Mouse (Mus musculus) intestine, embryonic 15.5 days (tissue): ENCODE data around the gene Ankrd13b. TPM values are rescaled to one million over a fixed set of nuclear protein-coding genes. Genes with fewer than 3 reads are reported as not detected.
A peak's percentile ranks its signal among the peaks of the same experiment; 100 is the strongest.

ENCODE experiments used
- ATAC-seq: fragments of 200-750 bp; cut with Nextera tagmentation; 2 replicates; pipeline ENCODE4 v1.8.0; 2017; ENCODE audit warnings: moderate TSS enrichment, moderate library complexity
- H3K27ac ChIP-seq: fragments of 300-500 bp; sonication (generic); 2 replicates; pipeline ENCODE4 v1.5.1; 2015; ENCODE audit warnings: mild to moderate bottlenecking, inconsistent platforms
- H3K27me3 ChIP-seq: fragments of 300-500 bp; sonication (generic); replicated peaks from 2 replicates; pipeline ENCODE4 v1.6.1; 2015; ENCODE audit warnings: inconsistent platforms
- H3K36me3 ChIP-seq: fragments of 300-500 bp; sonication (generic); 2 replicates; pipeline ENCODE4 v1.6.1; 2015; ENCODE audit warnings: inconsistent platforms
- H3K4me1 ChIP-seq: fragments of 300-500 bp; sonication (generic); replicated peaks from 2 replicates; pipeline ENCODE4 v1.6.1; 2015; ENCODE audit warnings: inconsistent platforms
- H3K4me2 ChIP-seq: fragments of 300-500 bp; sonication (generic); replicated peaks from 2 replicates; pipeline ENCODE4 v1.6.1; 2015; ENCODE audit warnings: mild to moderate bottlenecking, inconsistent platforms
- H3K4me3 ChIP-seq: fragments of 300-500 bp; sonication (generic); replicated peaks from 2 replicates; pipeline ENCODE4 v1.5.1; 2015; ENCODE audit warnings: inconsistent platforms
- H3K9ac ChIP-seq: fragments of 300-500 bp; sonication (generic); 2 replicates; pipeline ENCODE4 v1.6.1; 2015; ENCODE audit warnings: inconsistent platforms
- H3K9me3 ChIP-seq: fragments of 300-500 bp; sonication (generic); 2 replicates; pipeline ENCODE4 v1.6.1; 2016; ENCODE audit warnings: inconsistent platforms
- WGBS: fragments of 180-500 bp; shearing (Covaris S2); methylation state at CpG from one replicate; pipeline ENCODE4 v1.1.7; 2015; 5-methylcytosine and 5-hydroxymethylcytosine counted together
- polyA plus RNA-seq: library from polyadenylated mRNA; unstranded; fragments of >200 nt; fragmentation: Nextera tagmentation; extraction: Ambion mirVana; gene quantifications from 2 replicates; pipeline ENCODE4 v1.2.1, GENCODE M21; 2015

The Ankrd13b gene
- polyA plus RNA-seq, 1 experiment from 2014 or later, result 5.1 TPM

DNA sequence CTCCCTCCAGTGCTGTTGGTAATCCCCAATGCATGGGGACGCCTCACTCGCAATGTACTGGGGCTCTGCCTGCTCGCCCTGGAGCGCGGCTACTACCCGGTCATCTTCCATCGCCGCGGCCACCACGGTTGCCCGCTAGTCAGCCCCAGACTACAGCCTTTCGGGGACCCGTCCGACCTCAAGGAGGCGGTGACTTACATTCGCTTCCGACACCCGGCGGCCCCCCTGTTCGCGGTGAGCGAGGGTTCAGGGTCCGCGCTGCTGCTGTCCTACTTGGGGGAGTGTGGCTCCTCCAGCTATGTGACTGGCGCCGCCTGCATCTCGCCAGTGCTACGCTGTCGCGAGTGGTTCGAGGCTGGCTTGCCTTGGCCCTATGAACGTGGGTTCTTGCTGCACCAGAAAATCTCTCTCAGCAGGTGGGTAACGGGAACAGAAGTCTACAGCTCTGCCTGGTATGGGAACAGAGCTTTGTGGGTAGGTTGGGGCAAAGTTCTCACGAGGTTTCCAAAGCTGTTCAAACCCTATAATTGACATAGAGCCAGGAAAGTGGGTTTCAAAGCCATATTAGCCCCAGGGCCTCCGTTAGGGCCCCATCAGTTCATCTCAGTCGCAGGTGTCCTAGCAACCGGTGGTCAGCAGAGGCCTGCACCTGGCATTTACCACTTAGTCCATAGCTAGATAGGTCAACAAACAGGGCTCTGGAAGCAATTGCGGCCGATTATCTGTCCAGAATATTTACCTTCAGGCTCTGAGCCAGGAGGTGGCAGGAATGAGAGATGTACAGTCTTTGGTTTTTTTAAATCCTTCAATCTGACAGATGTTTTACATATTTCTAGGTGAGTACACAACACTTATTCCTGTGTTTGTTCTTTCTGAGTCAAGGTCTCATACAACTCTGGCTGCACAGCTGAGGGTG, 26.4 kb upstream of the Ankrd13b start, which contains the start of gene Trp53i13:
Gene Trp53i13 (minus strand): TSS at position 344 of the 916 bp plus-strand sequence.
- 9% methylated on average over 39 of the region's 39 CpGs for WGBS
- peak within 1 kb of the TSS; percentile 29; the same call in 1 of the 2 replicates for H3K27ac ChIP-seq
- no peaks in the 10 kb centered on the region for H3K36me3 ChIP-seq
- peaks cover 30% of the 10 kb centered on the region for H3K4me1 ChIP-seq
- peaks cover 8% of the 10 kb centered on the region; the same call in 1 of the 2 replicates for H3K27me3 ChIP-seq
- peak within 1 kb of the TSS; percentile 98 for H3K4me2 ChIP-seq
- H3K9me3 ChIP-seq, result no peaks in the 10 kb centered on the region
- peak within 1 kb of the TSS; percentile 51 for H3K4me3 ChIP-seq
- ATAC-seq, result no peak
- H3K9ac ChIP-seq, result peak within 1 kb of the TSS; percentile 62

DNA sequence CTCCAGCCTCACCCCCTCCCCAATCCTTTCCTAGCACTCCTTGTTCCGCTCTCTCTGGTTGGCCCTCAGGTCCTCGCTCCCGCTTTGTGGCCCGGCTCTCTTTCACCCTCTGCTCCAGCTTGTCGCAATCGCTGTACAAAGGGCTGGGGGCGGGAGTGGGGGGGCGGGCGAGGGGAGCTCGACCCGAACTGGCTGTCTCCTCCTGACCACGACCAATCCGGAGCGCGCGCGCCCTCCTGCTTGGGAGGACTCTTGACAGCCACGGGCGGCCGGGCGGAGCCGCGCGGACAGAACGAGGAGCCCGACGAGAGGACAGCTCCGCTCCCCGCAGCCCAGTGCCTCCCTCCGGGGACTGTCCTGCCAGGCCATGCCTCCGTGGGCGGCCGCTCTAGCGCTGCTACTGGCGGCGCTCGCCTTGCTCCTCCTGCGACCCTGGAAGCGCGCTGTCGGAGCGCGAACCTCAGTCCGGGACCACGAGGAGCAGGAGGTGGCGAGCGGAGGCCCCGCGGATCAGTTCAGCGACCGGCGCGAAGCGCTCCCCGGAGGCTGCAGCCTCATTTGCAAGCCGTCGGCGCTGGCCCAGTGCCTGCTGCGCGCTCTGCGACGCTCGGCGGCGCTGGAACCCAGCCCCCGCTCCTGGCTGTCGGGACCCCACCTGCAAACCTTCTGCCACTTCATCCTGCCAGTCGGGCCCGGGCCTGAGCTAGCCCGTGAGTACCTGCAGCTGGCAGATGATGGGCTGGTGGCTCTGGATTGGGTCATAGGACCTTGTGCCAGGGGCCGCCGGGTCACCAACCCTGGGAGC, 25.6 kb upstream of the Ankrd13b start, which contains the start of gene Abhd15:
Gene Abhd15 (plus strand): TSS at position 290 of the 805 bp plus-strand sequence.
- peak within 1 kb of the TSS; percentile 98 for H3K4me2 ChIP-seq
- ATAC-seq, result peak; percentile 50

DNA sequence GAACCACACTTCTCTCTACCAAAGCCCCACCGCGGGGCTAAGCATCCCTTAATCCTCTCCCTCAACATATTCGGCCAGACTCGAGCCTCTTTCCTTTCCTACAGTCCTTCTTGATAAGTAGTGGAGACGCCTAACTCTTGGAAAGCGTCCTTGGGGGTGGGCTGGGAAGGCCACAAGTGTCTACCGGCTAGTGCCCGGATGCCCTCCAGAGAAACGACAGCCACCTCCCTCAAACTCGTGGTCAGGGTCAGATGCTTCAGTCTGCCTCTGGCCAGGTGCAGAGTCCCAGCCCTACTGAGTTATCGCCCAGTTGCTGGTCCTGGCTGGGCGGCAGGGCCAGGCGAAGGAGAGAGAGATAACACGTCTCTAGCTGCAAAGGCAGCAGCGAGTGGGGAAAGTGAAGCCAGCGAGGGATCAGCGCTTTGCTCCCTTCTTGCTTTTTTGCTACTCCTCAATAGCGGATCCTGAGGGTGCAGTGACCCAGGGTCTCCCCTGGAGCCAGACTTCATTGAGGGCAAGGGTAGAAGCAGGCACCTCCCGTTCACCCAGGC, 24.9 kb upstream of the Ankrd13b start:
- peak overlapping the region; percentile 29; the same call in 1 of the 2 replicates for H3K27ac ChIP-seq
- H3K27me3 ChIP-seq, result peaks cover 8% of the 10 kb centered on the region; the same call in 1 of the 2 replicates
- H3K9ac ChIP-seq, result peak overlapping the region; percentile 62; the same call in 1 of the 2 replicates
- WGBS, result 16% methylated on average over 19 of the region's 19 CpGs
- no peak for ATAC-seq
- H3K4me2 ChIP-seq, result peak overlapping the region; percentile 98
- H3K36me3 ChIP-seq, result no peaks in the 10 kb centered on the region
- H3K4me3 ChIP-seq, result peak overlapping the region; percentile 51
- H3K4me1 ChIP-seq, result peaks cover 30% of the 10 kb centered on the region
- no peaks in the 10 kb centered on the region for H3K9me3 ChIP-seq

More for the DNA sequence above, 25.6 kb upstream of the Ankrd13b start, which contains the start of gene Abhd15:
- WGBS, result under 1% methylated on average over 72 of the region's 72 CpGs
- no peaks in the 10 kb centered on the region for H3K9me3 ChIP-seq
- peak within 1 kb of the TSS; percentile 51 for H3K4me3 ChIP-seq
- H3K36me3 ChIP-seq, result no peaks in the 10 kb centered on the region
- peak within 1 kb of the TSS; percentile 29 for H3K27ac ChIP-seq
- H3K9ac ChIP-seq, result peak within 1 kb of the TSS; percentile 62
- H3K4me1 ChIP-seq, result peaks cover 30% of the 10 kb centered on the region
- peaks cover 8% of the 10 kb centered on the region; the same call in 1 of the 2 replicates for H3K27me3 ChIP-seq

DNA sequence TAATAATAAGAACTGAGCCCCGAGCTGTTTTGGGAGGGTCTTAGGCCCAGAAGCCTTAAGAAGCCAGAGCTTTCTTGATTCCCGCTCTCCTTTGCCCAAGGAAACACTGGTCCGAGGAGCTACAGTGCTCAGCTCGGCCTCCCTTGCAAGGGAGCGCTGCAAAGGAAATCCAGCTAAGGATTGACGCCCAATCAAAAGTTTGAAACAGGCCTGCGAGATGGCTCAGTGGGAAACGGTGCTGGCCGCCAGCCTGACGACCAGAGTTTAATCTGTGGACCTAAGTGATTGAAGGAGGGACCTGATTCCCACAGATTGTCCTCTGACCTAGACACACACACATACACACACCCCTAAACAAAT, 24.3 kb upstream of the Ankrd13b start:
- H3K4me1 ChIP-seq, result peaks cover 30% of the 10 kb centered on the region
- peak overlapping the region; percentile 67 for H3K4me3 ChIP-seq
- WGBS, result 15% methylated on average over 10 of the region's 10 CpGs
- peak overlapping the region; percentile 98 for H3K4me2 ChIP-seq
- no peaks in the 10 kb centered on the region for H3K9me3 ChIP-seq
- H3K27me3 ChIP-seq, result peaks cover 8% of the 10 kb centered on the region; the same call in 1 of the 2 replicates
- no peaks in the 10 kb centered on the region for H3K36me3 ChIP-seq
- 0 out of 2 replicates have a peak, but pooled peaks have one; percentile 1 for ATAC-seq
- H3K27ac ChIP-seq, result peak overlapping the region; percentile 45; the same call in 1 of the 2 replicates
- peak overlapping the region; percentile 48 for H3K9ac ChIP-seq

DNA sequence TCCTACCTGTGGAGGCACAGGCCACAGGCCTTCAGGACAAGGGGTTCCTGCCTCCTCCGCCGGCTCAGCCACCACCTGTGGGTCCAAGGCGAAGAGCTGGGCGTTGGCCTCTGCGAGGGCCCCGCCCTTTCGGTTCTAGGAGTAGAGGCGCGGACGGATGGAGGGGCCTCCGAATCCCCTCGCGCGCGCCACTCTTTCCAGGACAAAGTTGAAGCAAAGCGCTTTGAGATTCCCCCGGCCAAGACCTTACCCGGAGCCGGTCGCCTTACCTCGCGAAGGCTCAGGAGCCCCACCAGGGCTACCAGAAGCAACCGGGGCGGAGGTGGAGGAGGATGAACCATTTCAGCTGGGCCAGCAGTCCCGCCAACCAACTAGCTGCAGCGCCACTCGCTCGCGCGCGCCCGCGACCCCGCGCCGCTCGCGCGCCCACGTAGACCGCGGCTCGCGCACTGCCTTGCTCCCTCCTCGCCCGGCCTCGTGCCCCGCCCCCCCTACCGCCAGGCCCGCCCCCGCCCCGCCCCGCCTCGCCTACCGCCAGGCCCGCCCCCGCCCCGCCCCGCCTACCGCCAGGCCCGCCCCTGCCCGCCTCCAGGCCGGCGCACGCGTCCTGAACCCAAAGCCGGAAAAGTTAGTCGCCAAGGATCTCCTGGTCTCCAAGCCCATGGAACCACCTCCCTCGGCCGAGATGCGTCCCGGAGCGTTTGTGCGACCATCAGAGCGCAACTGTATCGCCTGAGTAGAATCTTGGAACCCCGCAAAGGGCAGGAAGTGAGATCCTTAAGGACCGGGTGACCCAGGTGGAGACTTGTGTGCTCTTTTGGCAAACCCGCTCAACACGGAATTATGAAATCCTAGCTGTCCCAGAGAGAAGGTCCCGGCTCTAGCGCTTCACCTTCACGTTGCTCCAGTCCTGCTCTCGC, 23.7 kb upstream of the Ankrd13b start:
- peak overlapping the region; percentile 79 for H3K27ac ChIP-seq
- H3K9me3 ChIP-seq, result no peaks in the 10 kb centered on the region
- peak overlapping the region; percentile 98 for H3K4me2 ChIP-seq
- peaks cover 34% of the 10 kb centered on the region for H3K4me1 ChIP-seq
- peak overlapping the region; percentile 74 for H3K9ac ChIP-seq
- peaks cover 8% of the 10 kb centered on the region; the same call in 1 of the 2 replicates for H3K27me3 ChIP-seq
- ATAC-seq, result peak; percentile 80
- peak overlapping the region; percentile 67 for H3K4me3 ChIP-seq
- WGBS, result under 1% methylated on average over 71 of the region's 84 CpGs
- H3K36me3 ChIP-seq, result no peaks in the 10 kb centered on the region

DNA sequence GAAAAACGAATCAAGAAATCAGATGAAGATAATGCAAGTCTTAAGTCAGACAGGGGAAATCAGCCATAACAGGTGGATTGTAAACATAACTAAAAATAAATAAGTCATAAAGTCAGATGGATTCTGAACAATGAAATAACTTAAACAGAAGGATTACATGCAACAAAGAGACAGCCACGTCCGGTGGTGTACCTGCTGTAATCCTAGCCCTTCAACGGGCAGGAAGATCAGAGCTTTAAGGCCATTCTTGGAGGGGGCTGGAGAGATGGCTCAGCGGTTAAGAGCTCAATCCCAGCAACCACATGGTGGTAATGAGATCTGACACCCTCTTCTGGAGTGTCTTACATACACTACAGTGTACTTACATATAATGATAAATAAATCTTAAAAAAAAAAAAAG, 21.9 kb upstream of the Ankrd13b start:
- H3K9me3 ChIP-seq, result no peaks in the 10 kb centered on the region
- no peak overlapping the region for H3K9ac ChIP-seq
- H3K36me3 ChIP-seq, result peaks cover 12% of the 10 kb centered on the region
- peaks cover 47% of the 10 kb centered on the region for H3K4me1 ChIP-seq
- H3K4me3 ChIP-seq, result no peak overlapping the region
- WGBS, result 64% methylated on average over 5 of the region's 5 CpGs
- no peak overlapping the region for H3K4me2 ChIP-seq
- no peak overlapping the region for H3K27ac ChIP-seq
- peaks cover 8% of the 10 kb centered on the region; the same call in 1 of the 2 replicates for H3K27me3 ChIP-seq
- no peak for ATAC-seq

DNA sequence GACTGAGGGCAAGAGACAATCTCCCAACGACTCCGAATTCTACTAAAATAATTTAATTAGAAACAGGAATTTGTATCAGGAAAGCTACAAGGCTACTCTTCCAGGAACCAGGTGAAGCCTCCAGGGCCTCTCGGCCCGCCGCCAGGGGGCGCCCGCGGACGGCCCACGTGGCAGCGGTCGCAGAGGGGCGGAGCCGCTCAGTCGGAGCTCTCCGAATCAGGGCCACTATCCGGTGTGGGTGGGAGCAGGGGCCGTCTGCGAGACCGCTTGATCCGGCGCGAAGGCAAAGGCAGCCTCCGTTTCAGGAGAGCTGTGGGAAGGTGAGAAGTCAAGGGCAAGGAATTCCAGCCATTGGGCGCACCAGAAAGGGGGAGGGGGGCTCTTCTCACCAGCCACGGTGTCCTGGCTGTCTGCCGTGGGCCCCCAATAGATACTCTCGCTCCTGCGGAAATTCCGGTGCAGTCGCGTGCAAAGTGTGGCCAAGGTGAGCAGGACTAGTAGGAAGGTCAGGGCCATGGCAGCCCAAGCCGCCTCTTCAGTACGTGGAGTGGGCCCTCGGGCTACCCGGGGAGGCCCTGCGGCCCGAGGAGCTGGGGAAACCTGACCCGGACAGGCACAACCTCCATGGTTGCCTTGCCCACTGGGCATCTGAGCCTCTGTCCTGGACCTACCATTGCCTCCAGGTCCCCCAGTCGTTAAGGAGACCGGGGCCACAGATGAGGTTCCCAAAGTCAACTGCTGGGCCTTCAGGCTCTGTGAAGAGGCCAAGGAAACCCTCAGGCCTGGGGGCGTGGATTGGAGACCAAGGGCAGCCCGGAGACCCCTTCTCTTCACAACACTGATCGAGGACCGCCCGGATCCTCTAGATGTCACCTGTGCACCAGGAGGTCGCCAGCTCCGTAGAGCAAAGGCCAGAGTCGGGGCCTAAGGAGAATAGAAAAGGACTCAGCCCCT, 18.9 kb upstream of the Ankrd13b start:
- 21% methylated on average over 49 of the region's 49 CpGs for WGBS
- Histone ChIP-seq H3K4me3 (peak overlapping the region; percentile 32), H3K36me3 (peaks cover 39% of the 10 kb centered on the region), H3K4me1 (peaks cover 29% of the 10 kb centered on the region), H3K9me3 (no peaks in the 10 kb centered on the region), H3K4me2 (peak overlapping the region; percentile 78), H3K27ac (no peak overlapping the region), H3K9ac (peak overlapping the region; percentile 39), H3K27me3 (no peaks in the 10 kb centered on the region)
- ATAC-seq, result peak; percentile 33

DNA sequence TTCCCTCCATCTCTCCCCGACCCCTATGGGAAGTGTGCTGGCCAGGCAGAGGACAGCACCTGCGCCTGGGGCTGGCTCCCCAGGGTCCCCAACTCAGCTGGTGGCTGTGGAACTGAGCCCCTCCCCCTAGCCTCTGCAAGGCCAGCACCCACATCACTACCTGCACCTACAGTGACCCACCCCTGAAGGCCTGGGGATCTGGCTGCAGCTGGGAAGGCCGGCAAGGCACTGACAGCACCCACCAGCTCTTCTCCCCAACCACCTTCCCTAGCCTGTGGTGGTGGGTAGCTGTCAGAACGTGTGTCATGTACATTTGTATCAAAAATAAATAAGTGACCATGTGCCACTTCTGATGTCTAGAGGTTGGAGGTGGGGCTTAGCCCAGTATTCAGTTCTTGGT, 17.9 kb upstream of the Ankrd13b start:
- Histone ChIP-seq H3K36me3 (peaks cover 46% of the 10 kb centered on the region), H3K4me1 (peaks cover 28% of the 10 kb centered on the region), H3K4me2 (no peak overlapping the region), H3K9me3 (no peaks in the 10 kb centered on the region), H3K27ac (no peak overlapping the region), H3K4me3 (no peak overlapping the region), H3K27me3 (no peaks in the 10 kb centered on the region), H3K9ac (no peak overlapping the region)
- no peak for ATAC-seq
- 77% methylated on average over 4 of the region's 4 CpGs for WGBS

- Histone ChIP-seq H3K4me1 (peaks cover 25% of the 10 kb centered on the region), H3K4me2 (no peak overlapping the region), H3K4me3 (no peak overlapping the region), H3K9me3 (no peaks in the 10 kb centered on the region), H3K27me3 (no peaks in the 10 kb centered on the region), H3K36me3 (peaks cover 49% of the 10 kb centered on the region), H3K9ac (no peak overlapping the region), H3K27ac (peak overlapping the region; percentile 2; the same call in 1 of the 2 replicates)
- WGBS, result 81% methylated on average over 6 of the region's 6 CpGs
- ATAC-seq, result no peak
These were observed 17.5 kb upstream of the Ankrd13b start for GRCm38 (mm10) chr11:77506941-77507340.

DNA sequence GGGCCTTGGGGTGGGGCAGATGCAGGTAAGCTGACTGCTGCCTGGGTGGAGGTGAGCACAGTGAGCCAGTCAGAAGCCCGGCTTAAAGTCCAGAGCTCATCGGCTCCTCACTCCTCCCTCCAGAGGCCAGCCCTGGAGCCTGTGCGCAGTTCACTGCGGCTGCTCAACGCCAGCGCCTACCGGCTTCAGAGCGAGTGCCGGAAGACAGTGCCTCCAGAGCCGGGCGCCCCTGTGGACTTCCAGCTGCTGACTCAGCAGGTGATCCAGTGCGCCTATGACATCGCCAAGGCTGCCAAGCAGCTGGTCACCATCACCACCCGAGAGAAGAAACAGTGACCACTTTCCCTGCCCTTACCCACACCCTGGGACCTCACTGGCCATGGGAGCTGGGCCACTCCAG, 16.8 kb upstream of the Ankrd13b start:
- H3K4me1 ChIP-seq, result peaks cover 26% of the 10 kb centered on the region
- H3K27me3 ChIP-seq, result no peaks in the 10 kb centered on the region
- no peaks in the 10 kb centered on the region for H3K9me3 ChIP-seq
- H3K36me3 ChIP-seq, result peaks cover 49% of the 10 kb centered on the region
- 78% methylated on average over 14 of the region's 14 CpGs for WGBS
- no peak overlapping the region for H3K4me3 ChIP-seq
- no peak overlapping the region for H3K9ac ChIP-seq
- H3K27ac ChIP-seq, result 0 out of 2 replicates have a peak overlapping the region, but pooled peaks have one; percentile 75
- ATAC-seq, result peak; percentile 81
- 0 out of 2 replicates have a peak overlapping the region, but pooled peaks have one; percentile 17 for H3K4me2 ChIP-seq
